Mouse (Mus musculus) gastrocnemius, postnatal 4 days (tissue): ENCODE results near the gene Gpr88. TPM values are rescaled to one million over a fixed set of nuclear protein-coding genes. Genes with fewer than 3 reads are reported as not detected.
A peak's percentile ranks its signal among the peaks of the same experiment; 100 is the strongest.
"Not testable (repeated sequence)": the region's sequence is repeated elsewhere in the genome, so short reads cannot be mapped to it uniquely, and the experiment has no call there.

Experiments
- DNase-seq, 2 experiments: peaks; one replicate each; pipeline ENCODE4 v3.0.0; 2021 to 2022; ENCODE audit warnings: low spot score in 2 of 2, mixed read lengths in 2 of 2
- total RNA-seq, 2 experiments: library from RNA; stranded (reverse); gene quantifications; 2 replicates each; pipeline ENCODE4 v1.2.3; 2021

Gpr88 gene
- total RNA-seq, 2 experiments from 2014 or later, result 0.08 to 0.10 TPM

DNA sequence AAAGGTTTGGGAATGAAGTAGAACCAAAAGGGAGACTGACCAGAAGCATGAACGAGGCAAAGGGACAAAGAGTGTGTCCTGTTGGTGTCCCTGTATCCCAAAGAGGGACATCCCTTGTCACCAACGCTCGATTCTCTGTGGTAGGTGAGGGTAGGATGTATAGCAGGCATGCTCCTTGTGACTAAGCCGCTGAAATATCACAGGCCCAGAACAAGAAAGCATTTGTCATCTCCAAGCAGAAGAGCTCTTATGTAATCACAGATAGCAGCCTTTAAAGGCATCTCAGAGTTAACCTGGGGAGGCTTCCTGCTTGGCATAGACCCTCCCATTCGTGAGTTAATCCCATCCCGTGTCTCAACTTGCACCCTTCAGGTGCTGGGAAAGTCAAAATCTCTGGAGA lies 8.8 kb downstream of the Gpr88 start:
- DNase-seq, result no peak

- no peak for DNase-seq
These were observed 10.6 kb downstream of the Gpr88 start for GRCm38 (mm10) chr3:116242685-116243084.

- no peak for DNase-seq
These were observed 15.8 kb downstream of the Gpr88 start for GRCm38 (mm10) chr3:116237527-116237926.

DNA sequence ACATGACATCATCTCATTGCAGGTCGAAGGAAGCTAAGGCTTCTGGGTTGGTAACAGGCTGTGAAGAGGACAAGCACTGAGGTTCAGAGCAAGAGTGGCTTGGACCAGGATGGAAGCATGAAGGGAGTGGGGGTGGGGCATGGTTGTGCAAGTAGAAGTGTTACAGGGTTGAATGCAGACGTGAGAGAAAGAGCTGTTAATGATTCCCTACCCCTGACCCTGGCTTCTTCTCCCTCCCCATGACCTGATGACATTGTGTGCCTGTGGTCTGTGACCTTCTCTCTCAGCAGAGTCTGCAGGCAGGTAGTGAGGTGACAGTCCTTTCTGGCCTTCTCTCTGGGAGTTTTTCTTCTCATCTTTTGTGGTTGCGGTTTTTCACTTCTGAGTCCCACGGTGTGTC lies 16.4 kb downstream of the Gpr88 start:
- DNase-seq, result no peak

- DNase-seq, result no peak
These were observed 19.8 kb downstream of the Gpr88 start for GRCm38 (mm10) chr3:116233515-116233914.

- no peak for DNase-seq
These were observed 20.5 kb downstream of the Gpr88 start for GRCm38 (mm10) chr3:116232763-116233162.

DNA sequence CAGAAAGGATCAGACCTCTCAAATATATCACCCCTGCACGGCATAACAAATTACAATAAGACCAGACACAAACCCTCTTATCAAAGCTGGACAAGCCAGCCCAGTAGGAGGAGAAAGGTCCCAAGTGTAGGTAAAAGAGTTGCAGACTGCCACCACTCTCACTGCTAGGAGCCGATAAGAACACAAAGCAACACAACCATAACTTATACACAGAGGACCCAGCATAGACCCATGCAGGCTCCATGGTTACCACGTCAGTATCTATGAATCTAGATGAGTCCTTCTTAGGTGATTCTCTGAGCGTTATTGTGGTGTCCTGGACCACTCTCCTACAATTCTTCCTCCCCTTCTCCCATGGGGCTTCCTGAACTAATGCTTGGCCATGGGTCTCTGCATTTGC lies 24.0 kb downstream of the Gpr88 start:
- DNase-seq, result no peak

DNA sequence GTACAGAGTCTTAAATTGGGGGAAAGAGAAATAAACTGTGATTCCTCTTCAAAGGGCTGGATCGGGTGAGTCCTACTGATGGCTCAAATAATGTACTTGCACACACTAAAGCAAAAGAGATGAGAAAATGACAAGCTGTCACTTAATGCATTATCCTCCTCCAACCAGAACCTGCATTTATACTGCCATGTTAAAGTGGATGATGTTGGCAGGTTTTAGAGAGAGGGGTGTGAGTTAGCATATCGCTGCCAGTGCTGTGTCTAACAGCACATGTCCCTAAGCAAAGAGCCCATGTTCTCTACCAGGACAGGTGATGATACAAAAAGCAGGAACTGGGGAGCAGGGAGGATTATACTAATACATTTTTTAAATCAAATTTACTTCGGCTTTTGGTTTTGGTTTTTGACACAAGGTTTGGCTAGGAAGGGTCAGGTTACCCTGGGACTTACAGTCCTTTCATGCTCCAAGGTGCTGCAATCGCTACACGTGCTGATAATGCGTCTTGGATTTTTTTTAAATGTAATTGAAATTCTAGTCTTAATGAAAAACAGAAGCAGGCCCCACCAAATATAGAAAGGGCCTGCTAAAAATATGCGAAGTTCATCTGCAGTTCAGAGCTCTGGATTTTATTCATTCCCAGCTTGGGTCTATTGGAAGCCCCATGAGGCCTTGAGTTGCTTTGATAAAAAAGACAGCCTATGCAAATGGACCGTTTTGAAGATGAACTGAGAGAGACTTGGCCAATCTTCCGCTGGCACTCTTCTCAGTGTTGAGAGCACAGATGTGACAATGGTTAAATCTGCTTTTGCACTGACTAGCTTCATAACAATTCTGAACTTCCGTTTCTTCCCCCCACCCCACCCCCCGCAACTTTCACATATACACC lies 24.7 kb downstream of the Gpr88 start:
- DNase-seq, result no peak

DNA sequence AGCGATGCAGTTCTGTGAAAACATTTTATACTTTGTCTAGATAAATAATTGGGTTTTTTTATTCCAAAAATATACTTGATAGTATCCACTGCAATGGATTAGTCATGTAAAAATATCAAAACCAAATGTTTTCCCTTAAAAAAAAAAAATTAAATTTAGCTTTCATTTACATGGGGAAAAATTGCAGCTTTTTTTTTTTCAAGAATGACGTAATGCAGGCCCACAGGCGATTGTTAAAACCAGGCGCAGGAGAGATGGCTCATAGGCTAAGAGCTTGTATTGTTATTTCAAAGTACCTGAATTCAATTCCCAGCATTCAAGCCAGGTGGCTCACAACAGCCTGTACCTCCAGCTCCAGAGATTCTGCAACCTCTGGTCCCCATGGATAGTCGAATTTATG lies 25.9 kb downstream of the Gpr88 start:
- DNase-seq, result no peak

DNA sequence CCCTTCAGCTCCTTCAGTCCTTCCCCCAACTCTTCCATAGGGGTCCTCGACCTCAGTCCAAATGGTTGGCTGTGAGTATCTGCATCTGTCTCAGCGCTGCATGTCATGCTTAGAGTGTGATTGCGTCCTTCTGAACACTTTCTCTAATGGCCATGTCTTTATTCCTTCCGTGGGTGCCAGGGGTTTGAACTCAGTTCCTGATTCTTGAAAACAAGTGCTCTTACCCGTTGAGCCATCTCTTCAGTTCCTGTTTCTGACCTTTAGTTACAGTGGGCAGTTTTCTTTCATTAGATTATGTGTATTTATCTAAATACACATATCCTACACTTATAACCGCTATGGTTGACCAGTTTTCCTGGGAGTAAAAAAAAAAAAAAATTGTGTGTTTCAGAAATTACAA lies 26.4 kb downstream of the Gpr88 start:
- no peak for DNase-seq

DNA sequence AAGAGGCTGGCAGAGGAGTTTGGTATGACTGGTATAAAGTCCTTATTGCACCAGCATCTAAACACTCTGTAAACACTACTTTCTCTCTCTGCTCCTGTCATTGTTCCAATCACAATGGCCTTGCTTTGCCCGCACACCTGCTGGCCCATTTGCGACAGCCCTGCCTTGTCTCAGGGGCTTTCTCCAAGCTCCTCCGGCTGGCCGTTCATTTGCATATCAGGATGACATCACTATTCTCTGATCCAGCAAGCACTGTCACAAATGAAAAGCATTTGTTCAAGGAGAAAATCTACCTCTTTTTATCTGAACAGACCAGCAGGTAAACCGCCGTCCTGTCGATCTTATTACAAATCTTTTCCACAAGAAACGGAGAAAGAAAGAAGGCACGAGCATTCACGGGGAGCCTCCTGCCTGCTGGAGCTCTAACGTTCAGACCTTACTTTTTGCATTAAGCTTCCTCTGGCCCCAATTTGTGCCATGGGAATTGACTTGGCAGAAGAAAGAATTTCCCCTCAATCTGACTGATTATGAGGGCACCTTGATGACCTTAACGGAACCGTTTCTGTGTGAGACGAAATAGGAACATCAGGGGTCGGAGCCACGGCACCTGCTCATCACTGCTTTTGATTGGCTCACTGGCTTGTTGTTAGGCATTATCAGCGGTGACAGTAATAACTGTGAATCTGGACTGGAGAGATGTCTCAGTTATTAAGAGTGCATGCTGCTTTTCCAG lies 30.6 kb downstream of the Gpr88 start:
- DNase-seq, result no peak

GRCm38 (mm10) chr3:116221686-116222010 lies 31.7 kb downstream of the Gpr88 start:
- no peak for DNase-seq

GRCm38 (mm10) chr3:116220980-116221685 lies 32.2 kb downstream of the Gpr88 start:
- no peak for DNase-seq

- not testable (repeated sequence) for DNase-seq
These were observed 35.9 kb downstream of the Gpr88 start for GRCm38 (mm10) chr3:116217398-116217797.

GRCm38 (mm10) chr3:116216261-116216660 lies 37.0 kb downstream of the Gpr88 start:
- no peak for DNase-seq

DNA sequence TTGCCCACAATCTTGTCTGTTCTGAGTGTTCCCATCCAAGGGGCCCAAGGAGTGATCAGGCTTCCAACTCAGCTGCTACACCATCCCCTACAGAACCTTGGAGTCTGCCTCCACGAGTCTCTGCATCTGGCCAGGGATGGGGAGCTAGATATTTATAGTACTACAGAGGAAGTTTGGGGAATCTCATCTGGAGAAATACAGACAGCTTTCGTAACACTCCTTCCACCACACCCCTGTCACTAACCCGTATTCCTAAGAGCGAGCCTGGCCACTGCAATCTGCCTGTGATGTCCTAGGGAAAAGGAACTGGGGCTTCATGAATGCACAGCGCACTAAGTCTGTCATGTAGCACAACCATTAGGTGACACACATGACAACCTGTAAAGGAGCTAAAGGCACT lies 41.7 kb downstream of the Gpr88 start:
- no peak for DNase-seq

DNA sequence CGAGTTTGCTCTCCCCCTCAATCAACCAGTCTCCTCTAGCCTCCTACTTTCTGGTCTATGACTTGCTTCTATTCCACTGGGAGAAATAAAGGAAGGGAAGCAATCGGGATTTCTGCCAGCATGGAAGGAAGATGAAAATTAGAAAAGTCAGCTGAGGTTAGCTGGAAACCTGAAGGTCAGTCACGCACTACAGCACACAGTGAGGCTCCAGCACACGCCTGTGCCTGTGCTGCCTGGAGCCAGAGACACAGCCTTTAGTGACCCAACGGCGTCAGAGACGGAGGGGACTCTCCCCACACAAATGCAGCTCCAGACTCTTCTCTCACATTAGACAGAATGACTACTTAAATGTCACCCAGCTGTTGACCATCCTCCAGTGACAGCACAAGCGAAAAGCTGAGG lies 42.6 kb downstream of the Gpr88 start:
- peak in 1 of 2 experiments; percentile 18 for DNase-seq

GRCm38 (mm10) chr3:116209214-116209613 lies 44.1 kb downstream of the Gpr88 start:
- DNase-seq, result no peak

DNA sequence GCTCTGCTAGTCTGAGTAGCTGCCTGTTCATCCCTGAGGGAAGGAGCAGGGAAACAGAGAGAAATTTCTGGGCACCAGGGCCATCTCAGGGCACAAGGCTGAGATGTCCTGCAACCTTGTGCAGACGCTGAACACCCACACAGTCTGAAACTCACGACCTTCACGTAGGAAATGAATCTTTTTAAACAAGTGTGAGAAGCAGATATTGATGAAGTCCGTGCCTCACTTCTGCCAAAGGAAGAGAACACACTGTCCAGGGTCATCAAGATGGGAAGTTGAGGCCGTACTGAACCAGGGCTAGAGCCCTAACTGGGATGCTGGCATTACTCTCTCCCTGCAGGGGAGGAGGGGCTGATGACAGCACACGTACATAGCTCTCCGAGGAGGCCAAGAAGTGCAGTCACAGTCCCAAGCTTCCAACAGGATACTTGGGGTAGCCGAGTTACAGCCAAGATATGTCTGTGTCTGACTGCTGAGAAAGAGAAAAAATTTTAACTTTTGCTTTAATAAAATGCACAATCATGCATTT lies 46.9 kb downstream of the Gpr88 start:
- DNase-seq, result no peak

- DNase-seq, result no peak
These were observed 47.7 kb downstream of the Gpr88 start for GRCm38 (mm10) chr3:116205346-116206219.

DNA sequence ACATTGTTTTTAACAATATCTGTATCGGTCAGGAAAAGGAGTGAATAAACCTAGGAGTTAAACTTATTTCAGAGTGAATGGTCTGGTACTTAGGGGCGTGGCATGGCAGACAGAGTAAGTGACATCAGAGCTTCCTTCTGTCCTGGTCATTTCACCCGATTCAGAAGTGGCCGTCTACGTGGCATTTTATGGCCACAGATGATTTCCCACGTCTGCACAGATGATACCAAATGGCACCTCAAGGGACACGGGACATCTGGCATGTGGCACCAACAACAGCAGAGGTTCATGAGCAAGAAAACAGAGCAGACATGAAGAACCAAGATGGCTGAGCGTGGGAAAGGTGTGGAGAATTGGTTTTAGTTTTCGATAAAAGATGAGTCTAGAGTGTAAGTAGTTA lies 48.7 kb downstream of the Gpr88 start:
- DNase-seq, result no peak
